Mouse (Mus musculus) kidney, postnatal 0 days (tissue): ENCODE measurements around the gene Pus3. TPM values are rescaled to one million over a fixed set of nuclear protein-coding genes. Genes with fewer than 3 reads are reported as not detected.

Source experiments
- ATAC-seq: fragments of 200-750 bp; cut with Nextera tagmentation; replicated peaks from 2 replicates; pipeline ENCODE4 v1.8.0; 2017; ENCODE audit warnings: low read depth, moderate number of reproducible peaks, moderate TSS enrichment, moderate library complexity; ENCODE audit not compliant: low FRiP score
- DNase-seq: peaks from one replicate; pipeline ENCODE4 v3.0.0-alpha.2; 2016; ENCODE audit warnings: low spot score
- H3K27ac ChIP-seq: fragments of 300-500 bp; sonication (generic); 2 replicates; pipeline ENCODE4 v1.5.1; 2014; ENCODE audit warnings: mild to moderate bottlenecking
- H3K27me3 ChIP-seq: fragments of 300-500 bp; sonication (generic); 2 replicates; pipeline ENCODE4 v1.6.1; 2014; ENCODE audit warnings: low read length, mixed read lengths; ENCODE audit not compliant: insufficient read depth
- H3K36me3 ChIP-seq: fragments of 300-500 bp; sonication (generic); 2 replicates; pipeline ENCODE4 v1.6.1; 2014; ENCODE audit warnings: low read length, mixed read lengths; ENCODE audit not compliant: insufficient read depth
- H3K4me1 ChIP-seq: fragments of 300-500 bp; sonication (generic); replicated peaks from 2 replicates; pipeline ENCODE4 v1.6.1; 2014; ENCODE audit warnings: antibody characterized with exemption, low read length, mixed read lengths; ENCODE audit not compliant: insufficient read depth
- H3K4me2 ChIP-seq: fragments of 300-500 bp; sonication (generic); 2 replicates; pipeline ENCODE4 v1.6.1; 2014; ENCODE audit warnings: mild to moderate bottlenecking, low read length, moderate library complexity, mixed read lengths
- H3K4me3 ChIP-seq: fragments of 300-500 bp; sonication (generic); replicated peaks from 2 replicates; pipeline ENCODE4 v1.5.1; 2014; ENCODE audit warnings: low read depth, low read length
- H3K9ac ChIP-seq: fragments of 300-500 bp; sonication (generic); 2 replicates; pipeline ENCODE4 v1.6.1; 2014; ENCODE audit warnings: low read depth, low read length
- H3K9me3 ChIP-seq: fragments of 300-500 bp; sonication (generic); replicated peaks from 2 replicates; pipeline ENCODE4 v1.6.1; 2016; ENCODE audit warnings: low read length, inconsistent platforms, mixed read lengths
- CTCF ChIP-seq: IDR thresholded peaks from 2 replicates; pipeline ENCODE4 v1.5.1; 2016; ENCODE audit warnings: antibody characterized with exemption, low read depth, mild to moderate bottlenecking, moderate library complexity
- WGBS: fragments of 180-500 bp; shearing (Covaris S2); extraction: QIAGEN DNeasy Blood & Tissue Kit; methylation state at CpG from one replicate; pipeline ENCODE4 v1.1.7; 2014; 5-methylcytosine and 5-hydroxymethylcytosine counted together
- polyA plus RNA-seq: library from polyadenylated mRNA; unstranded; fragments of >200 nt; fragmentation: Nextera tagmentation; extraction: Ambion mirVana; gene quantifications from 2 replicates; pipeline ENCODE4 v1.2.1, GENCODE M21; 2015

The Pus3 gene
- 20.0 and 20.2 TPM in 2 replicates for polyA plus RNA-seq

DNA sequence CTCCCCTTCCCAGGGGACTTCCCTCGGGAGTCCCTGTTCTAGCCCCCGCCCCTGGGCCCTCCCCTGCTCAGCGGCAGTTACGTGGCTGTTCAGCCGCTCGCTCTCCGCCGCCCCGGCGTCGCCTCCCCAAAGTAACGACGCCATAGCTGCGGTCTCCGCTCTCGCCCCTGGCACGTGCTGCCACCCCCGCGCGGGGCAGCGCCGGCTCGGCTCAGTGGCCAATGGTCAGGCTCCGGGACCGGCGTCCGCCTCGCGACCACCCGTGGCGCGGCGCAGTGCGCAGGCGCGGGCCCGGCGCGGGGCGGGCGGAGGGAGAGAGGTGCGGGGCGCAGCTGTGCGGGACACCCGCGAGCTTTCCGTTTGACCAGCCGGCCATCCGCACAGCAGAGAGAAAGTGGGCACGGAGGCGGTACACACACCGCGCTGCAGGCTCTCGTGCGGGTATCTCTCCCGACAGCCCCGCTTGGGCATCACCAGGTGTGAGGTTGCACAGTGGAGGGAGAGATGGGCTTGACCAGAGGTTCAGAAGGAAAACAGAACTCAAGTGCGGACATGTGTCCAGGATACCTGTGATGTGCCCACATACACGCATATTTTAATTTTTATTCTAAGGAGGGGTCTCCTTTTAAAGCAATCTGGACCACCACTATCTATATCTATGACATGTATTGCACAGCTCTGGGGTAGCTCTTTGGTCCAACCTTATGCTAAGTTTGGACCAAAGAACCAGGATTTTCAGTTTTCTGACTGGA lies at the start of gene Pus3, which contains the start of gene Ddx25:
Gene Pus3 (plus strand): TSS at position 339 of the 752 bp plus-strand sequence.
Gene Ddx25 (minus strand): TSS at position 272 of the 752 bp plus-strand sequence.
- peak within 1 kb of the TSS; percentile 60 for H3K4me3 ChIP-seq
- WGBS: 1% methylated on average over 49 of the region's 59 CpGs
- peak within 1 kb of the TSS; percentile 87 for H3K4me2 ChIP-seq
- 0 out of 2 replicates have a peak, but pooled peaks cover 5% of the 10 kb centered on the region for H3K27me3 ChIP-seq
- H3K9ac ChIP-seq: peak within 1 kb of the TSS; percentile 51
- no peaks in the 10 kb centered on the region for H3K9me3 ChIP-seq
- H3K27ac ChIP-seq: peak within 1 kb of the TSS; percentile 25; the same call in 1 of the 2 replicates
- ATAC-seq (peak; percentile 63), DNase-seq (no peak)
- peaks cover 6% of the 10 kb centered on the region; the same call in 1 of the 2 replicates for H3K36me3 ChIP-seq
- TF ChIP-seq CTCF: no peak
- peaks cover 12% of the 10 kb centered on the region for H3K4me1 ChIP-seq

DNA sequence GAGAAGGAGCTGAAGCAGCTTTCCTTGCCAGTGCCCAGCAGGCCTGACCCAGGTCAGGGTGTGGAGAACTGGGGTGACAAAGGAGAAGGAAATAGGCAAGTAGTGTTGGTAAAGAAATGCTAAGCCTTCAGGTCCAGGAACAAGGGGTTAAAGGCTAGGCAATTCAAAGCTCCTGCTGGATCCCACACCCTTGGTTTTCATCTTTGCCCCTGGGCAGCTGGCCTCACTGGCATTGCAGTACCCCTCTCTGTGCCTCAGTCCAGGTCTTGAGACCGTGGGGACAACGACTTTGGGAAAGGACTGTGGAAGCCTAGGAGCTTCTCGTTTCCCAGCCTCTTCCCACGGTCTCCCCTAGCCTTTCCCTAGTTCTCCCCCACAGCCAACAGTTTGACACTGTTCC lies 44.5 kb upstream of the Pus3 start:
- DNase-seq (no peak), ATAC-seq (no peak)
- 88% methylated on average over 4 of the region's 4 CpGs for WGBS
- Histone ChIP-seq H3K9ac (no peak overlapping the region), H3K36me3 (no peaks in the 10 kb centered on the region), H3K4me2 (no peak overlapping the region), H3K4me3 (no peak overlapping the region), H3K4me1 (no peaks in the 10 kb centered on the region), H3K27ac (no peak overlapping the region), H3K9me3 (no peaks in the 10 kb centered on the region), H3K27me3 (no peaks in the 10 kb centered on the region)
- no peak for TF ChIP-seq CTCF

DNA sequence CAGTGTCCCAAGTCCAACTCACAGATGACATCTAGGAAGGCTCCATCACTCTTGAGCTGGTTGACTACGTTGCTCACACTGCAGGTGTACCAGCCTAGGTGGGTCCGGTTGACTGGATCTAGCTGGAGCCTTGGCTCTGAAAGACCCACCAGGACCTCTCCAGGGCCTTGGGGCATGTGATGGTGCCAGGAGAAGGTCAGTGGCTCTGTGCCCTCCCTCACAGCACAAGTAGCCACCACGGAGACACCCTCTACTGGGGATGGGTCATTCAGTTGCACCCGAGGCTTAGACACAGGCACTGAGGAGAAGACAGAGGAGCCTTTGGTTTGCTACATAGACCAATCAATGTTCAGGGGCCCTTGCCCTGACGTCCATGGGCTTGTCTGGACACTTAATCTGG lies 42.2 kb upstream of the Pus3 start:
- no peaks in the 10 kb centered on the region for H3K4me1 ChIP-seq
- no peaks in the 10 kb centered on the region for H3K36me3 ChIP-seq
- no peak overlapping the region for H3K4me3 ChIP-seq
- H3K4me2 ChIP-seq: no peak overlapping the region
- H3K9ac ChIP-seq: no peak overlapping the region
- DNase-seq (no peak), ATAC-seq (no peak)
- no peak overlapping the region for H3K27ac ChIP-seq
- no peaks in the 10 kb centered on the region for H3K27me3 ChIP-seq
- WGBS: 84% methylated on average over 5 of the region's 5 CpGs
- no peaks in the 10 kb centered on the region for H3K9me3 ChIP-seq
- TF ChIP-seq CTCF: no peak

DNA sequence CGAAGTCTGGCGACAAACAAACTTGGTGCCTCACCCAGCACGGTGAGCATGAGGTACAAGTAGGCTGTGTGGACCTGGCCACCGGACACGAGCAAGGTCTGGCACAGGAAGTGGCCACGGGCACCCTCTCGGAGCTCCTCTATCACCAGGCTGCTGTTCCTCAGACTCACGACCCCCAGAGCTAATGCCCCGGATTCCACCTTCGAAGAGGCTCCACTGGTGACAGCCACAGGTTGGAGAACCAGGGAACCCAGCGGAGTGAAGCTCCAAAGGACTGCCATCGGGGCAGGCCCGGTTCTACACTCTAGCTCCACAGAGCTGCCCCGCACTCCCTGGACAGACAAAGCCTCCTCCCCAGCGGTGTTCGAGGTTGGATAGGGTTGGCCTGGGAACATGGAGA lies 41.7 kb upstream of the Pus3 start:
- H3K4me1 ChIP-seq: no peaks in the 10 kb centered on the region
- no peaks in the 10 kb centered on the region for H3K27me3 ChIP-seq
- DNase-seq (no peak), ATAC-seq (no peak)
- no peaks in the 10 kb centered on the region for H3K9me3 ChIP-seq
- no peaks in the 10 kb centered on the region for H3K36me3 ChIP-seq
- no peak overlapping the region for H3K4me3 ChIP-seq
- TF ChIP-seq CTCF: no peak
- 91% methylated on average over 16 of the region's 16 CpGs for WGBS
- no peak overlapping the region for H3K27ac ChIP-seq
- no peak overlapping the region for H3K9ac ChIP-seq
- no peak overlapping the region for H3K4me2 ChIP-seq

DNA sequence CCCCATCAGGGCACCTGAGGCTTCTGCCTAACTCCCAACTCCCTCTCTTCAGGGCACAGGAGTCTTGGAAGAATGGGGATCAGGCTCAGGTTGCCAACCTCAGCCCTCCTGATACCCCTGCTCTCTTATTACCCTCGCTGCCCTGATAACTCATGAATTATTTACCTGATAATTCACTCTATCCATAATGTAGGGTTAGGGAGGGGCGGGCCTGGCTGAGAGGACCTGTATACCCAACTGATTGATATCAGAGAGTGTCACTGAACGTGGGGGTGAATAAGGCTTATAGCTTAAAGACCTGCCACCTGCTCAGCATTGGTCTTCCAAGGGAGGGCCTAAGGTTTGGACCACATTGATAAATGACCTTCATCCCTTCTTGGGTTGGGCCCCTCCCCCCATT lies 40.2 kb upstream of the Pus3 start, which contains the start of gene Gm1113:
Gene Gm1113 (minus strand): TSS at position 101 of the 400 bp plus-strand sequence.
- ATAC-seq (no peak), DNase-seq (no peak)
- Histone ChIP-seq H3K27ac (no peak within 1 kb of the TSS), H3K9ac (no peak within 1 kb of the TSS), H3K27me3 (no peaks in the 10 kb centered on the region), H3K4me3 (no peak within 1 kb of the TSS), H3K4me2 (no peak within 1 kb of the TSS), H3K4me1 (no peaks in the 10 kb centered on the region), H3K9me3 (no peaks in the 10 kb centered on the region), H3K36me3 (no peaks in the 10 kb centered on the region)
- TF ChIP-seq CTCF: no peak
- 71% methylated on average over 3 of the region's 3 CpGs for WGBS

DNA sequence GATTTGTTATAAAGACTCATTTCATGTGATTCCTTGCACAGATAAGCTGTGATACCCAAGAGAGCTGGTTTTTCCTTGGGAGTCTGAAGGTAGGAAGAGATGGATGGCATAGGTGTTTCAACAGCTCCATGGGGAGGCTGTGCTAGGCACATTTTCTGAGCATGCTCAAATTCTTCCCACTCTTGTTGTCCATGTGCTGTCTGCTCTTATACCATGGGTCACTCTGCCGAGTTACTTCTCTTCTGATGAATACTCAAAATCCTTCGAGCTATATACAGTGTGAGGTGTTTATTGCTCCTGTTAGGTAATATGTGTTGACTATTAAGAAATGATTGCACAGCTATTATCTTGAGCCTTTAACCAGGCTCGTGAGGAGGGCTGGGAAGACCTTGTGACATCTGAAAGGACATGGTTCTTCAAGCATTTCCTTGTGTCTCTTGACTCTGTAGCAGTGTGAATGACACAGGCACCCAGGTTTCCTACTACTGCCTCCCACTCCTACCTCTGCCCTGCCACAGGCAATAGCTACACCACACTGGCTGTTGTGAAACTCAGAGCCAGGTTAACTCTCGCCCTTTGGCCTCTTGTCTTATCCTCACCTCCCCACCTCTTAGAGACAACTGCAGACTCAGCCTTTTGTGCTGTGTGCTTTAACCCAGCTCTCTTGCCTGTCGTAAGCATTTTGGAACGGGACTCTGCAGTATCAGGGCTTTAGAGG lies 37.6 kb upstream of the Pus3 start:
- no peak overlapping the region for H3K4me2 ChIP-seq
- TF ChIP-seq CTCF: no peak
- no peak overlapping the region for H3K4me3 ChIP-seq
- ATAC-seq (no peak), DNase-seq (no peak)
- H3K36me3 ChIP-seq: no peaks in the 10 kb centered on the region
- no peaks in the 10 kb centered on the region for H3K9me3 ChIP-seq
- WGBS: 67% methylated on average over 6 of the region's 6 CpGs
- no peak overlapping the region for H3K27ac ChIP-seq
- no peak overlapping the region for H3K9ac ChIP-seq
- H3K4me1 ChIP-seq: no peaks in the 10 kb centered on the region
- no peaks in the 10 kb centered on the region for H3K27me3 ChIP-seq
